Mouse (Mus musculus): ENCODE results near the gene Plxnd1. TPM values are rescaled to one million over a fixed set of nuclear protein-coding genes. Genes with fewer than 3 reads are reported as not detected.
A peak's percentile ranks its signal among the peaks of the same experiment; 100 is the strongest.

Gene Plxnd1
- polyA plus RNA-seq (2012), result 0.11 and 0.18 TPM in 2 replicates

DNA sequence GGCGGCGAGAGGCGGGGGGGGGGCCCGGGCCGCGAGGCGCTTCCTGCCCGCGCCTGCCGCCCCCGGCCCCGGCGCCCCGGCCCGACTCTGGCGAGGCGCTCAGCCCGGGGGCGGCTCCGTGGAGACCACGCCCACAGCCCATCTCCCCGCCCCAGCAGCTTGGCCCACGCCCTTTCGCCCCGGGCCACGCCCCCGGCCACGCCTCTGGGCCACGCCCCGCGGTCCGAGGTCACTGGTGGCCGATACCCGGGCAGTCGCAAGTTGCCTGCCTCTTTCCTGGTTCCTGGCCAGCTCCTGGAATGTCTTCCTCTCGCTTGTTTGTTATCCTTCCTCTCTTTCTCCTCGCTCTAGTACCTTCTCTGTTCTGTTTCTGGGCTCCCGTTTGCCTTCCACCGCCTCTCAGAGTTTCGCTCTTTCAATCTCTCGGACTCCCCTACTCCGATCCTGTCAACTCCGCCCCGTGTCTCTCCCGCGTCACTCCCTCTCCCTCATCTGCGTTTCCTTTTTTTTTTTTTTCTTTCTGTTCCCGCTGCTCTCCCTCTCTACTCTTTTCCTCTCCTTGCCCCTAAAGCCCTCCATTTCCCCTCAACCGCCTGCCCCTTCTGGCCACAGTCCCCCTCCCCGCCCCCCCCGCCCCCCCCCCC is at the start of gene Plxnd1:
Gene Plxnd1, minus strand, starts transcription at position 129 of the 644 bp plus-strand sequence.
- peak within 1 kb of the TSS; percentile 63 for H3K4me3 ChIP-seq (replicated peaks)
- peaks cover 31% of the 10 kb centered on the region for H3K4me1 ChIP-seq (ENCODE audit: control insufficient read depth)
- peaks cover 75% of the 10 kb centered on the region for H3K27me3 ChIP-seq (ENCODE audit: control insufficient read depth)
- TF ChIP-seq TAL1 (IDR thresholded peaks at IDR 0.05; ENCODE audit: low read length), result no peak
- no peak for TF ChIP-seq GATA1 (IDR thresholded peaks at IDR 0.05; ENCODE audit: low read length)
- H3K36me3 ChIP-seq (ENCODE audit: control insufficient read depth), result no peaks in the 10 kb centered on the region
- peaks cover 11% of the 10 kb centered on the region; the same call in 1 of the 2 replicates for H3K9me3 ChIP-seq (ENCODE audit: control insufficient read depth, low read length)

DNA sequence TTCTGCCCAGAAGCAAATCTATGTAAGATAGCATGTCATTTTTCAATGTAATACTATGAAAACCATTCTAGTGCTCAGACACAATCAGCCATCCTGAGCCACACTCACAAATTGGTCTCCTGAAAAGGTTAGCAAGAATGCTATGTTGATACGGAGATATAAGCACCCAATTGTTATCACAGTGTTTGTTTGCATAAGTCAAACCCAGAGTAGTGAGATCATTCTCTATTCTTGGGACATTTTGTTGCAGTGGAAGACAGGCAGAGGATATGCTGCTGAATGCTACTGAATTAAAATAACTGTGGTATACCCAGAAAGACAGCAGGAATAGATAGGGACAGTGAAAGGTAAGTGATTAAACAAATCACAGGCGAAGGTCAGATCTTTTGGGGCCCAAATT is 49.2 kb upstream of the Plxnd1 start:
- TF ChIP-seq TAL1 (IDR thresholded peaks at IDR 0.05; ENCODE audit: low read length) (no peak), GATA1 (IDR thresholded peaks at IDR 0.05; ENCODE audit: low read length) (no peak)
- peaks cover 5% of the 10 kb centered on the region; the same call in 1 of the 2 replicates for H3K36me3 ChIP-seq (ENCODE audit: control insufficient read depth)
- H3K9me3 ChIP-seq (ENCODE audit: control insufficient read depth, low read length), result peaks cover 3% of the 10 kb centered on the region
- no peaks in the 10 kb centered on the region for H3K27me3 ChIP-seq (ENCODE audit: control insufficient read depth)
- no peak overlapping the region for H3K4me3 ChIP-seq (replicated peaks)
- peaks cover 2% of the 10 kb centered on the region for H3K4me1 ChIP-seq (ENCODE audit: control insufficient read depth)

DNA sequence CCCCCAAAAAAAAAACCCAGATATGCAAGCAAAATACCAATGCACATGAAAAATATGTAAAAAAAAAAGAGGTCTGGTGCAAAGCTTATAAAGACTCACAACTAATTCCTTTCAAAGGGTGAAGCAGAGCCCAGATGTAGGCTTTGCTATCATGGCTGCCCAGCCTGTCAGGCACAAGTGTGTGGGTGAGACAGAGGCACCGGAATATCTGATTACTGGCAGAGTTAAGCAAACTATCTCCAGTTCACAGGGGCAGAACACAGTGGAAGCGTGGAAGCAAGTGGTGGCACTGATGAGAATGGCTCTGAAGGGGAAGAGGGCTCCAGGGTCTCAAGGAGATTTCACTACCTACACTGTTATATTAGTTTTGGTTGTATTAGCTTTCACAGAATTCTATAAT is 43.4 kb upstream of the Plxnd1 start:
- H3K9me3 ChIP-seq (ENCODE audit: control insufficient read depth, low read length), result peaks cover 3% of the 10 kb centered on the region
- peaks cover 10% of the 10 kb centered on the region for H3K4me1 ChIP-seq (ENCODE audit: control insufficient read depth)
- H3K4me3 ChIP-seq (replicated peaks), result no peak overlapping the region
- H3K27me3 ChIP-seq (ENCODE audit: control insufficient read depth), result no peaks in the 10 kb centered on the region
- peaks cover 5% of the 10 kb centered on the region; the same call in 1 of the 2 replicates for H3K36me3 ChIP-seq (ENCODE audit: control insufficient read depth)
- no peak for TF ChIP-seq TAL1 (IDR thresholded peaks at IDR 0.05; ENCODE audit: low read length)

DNA sequence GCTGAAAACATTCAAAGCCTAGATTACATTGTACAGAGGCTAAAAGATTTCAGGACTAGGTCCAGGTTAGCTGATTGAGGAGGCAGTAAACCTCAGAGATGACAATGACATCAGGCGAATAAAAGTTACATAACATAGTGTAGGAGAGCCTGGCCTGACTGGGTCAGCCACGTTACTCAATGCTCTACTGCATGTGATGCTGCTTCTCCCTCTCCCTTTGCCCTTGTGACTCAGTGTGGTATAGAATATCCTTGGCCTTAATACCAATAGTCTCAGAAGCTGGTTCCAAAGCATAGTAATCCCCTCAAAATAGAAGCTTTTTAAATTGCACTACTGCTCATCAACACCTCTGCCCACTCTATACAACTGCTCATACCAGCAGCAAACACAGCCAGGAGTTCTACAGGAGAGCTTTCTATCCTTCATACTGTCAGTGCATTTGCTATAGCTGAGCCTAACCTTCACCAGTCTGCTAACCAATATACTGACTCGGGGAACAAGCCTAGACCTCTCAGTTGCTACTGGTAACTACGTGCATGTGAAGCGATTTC is 42.6 kb upstream of the Plxnd1 start:
- H3K36me3 ChIP-seq (ENCODE audit: control insufficient read depth), result no peaks in the 10 kb centered on the region
- H3K4me1 ChIP-seq (ENCODE audit: control insufficient read depth), result peaks cover 10% of the 10 kb centered on the region
- TF ChIP-seq GATA1 (IDR thresholded peaks at IDR 0.05; ENCODE audit: low read length), result no peak
- TF ChIP-seq TAL1 (IDR thresholded peaks at IDR 0.05; ENCODE audit: low read length), result no peak
- H3K9me3 ChIP-seq (ENCODE audit: control insufficient read depth, low read length), result no peaks in the 10 kb centered on the region
- H3K27me3 ChIP-seq (ENCODE audit: control insufficient read depth), result no peaks in the 10 kb centered on the region
- H3K4me3 ChIP-seq (replicated peaks), result no peak overlapping the region

DNA sequence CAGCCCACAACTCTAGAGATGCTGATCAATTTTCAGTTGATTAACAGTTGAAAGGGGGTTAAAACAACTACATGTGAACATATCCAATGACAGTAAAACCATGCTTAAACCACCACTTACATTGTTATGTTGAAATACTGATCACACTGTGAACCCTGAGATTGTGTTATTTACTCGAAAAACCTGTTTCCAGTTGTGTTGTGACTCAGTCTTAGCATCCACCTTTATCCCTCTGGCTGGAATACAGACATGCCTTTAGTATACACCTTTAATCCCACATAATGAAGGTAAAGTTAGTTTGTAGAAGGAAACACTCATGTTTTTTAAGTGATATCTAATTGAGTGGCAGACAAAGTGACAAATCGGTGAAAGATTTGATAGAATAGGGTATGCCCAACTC is 41.8 kb upstream of the Plxnd1 start:
- Histone ChIP-seq H3K27me3 (ENCODE audit: control insufficient read depth) (no peaks in the 10 kb centered on the region), H3K4me1 (ENCODE audit: control insufficient read depth) (peaks cover 12% of the 10 kb centered on the region), H3K36me3 (ENCODE audit: control insufficient read depth) (no peaks in the 10 kb centered on the region), H3K4me3 (replicated peaks) (no peak overlapping the region), H3K9me3 (ENCODE audit: control insufficient read depth, low read length) (no peaks in the 10 kb centered on the region)
- TF ChIP-seq TAL1 (IDR thresholded peaks at IDR 0.05; ENCODE audit: low read length) (no peak), GATA1 (IDR thresholded peaks at IDR 0.05; ENCODE audit: low read length) (no peak)

DNA sequence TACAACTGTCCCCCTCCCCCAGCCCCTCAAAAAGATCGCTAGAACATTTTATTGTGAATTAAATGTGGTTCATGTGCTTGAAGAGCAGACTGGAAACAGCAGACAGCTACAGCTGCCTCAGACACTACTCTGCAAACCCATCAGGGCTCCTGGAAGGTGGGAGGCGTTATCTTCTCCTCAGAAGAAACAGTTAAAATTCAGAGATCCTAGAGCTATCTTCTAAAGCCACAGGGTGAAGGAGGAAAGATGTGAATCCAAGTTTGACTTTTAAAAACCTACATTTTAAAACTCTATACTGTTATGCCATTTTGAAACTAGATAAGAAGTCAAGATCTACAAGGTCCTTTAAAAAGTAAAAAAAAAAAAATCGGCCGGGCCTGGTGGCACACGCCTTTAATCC is 36.2 kb upstream of the Plxnd1 start:
- H3K4me3 ChIP-seq (replicated peaks), result no peak overlapping the region
- H3K9me3 ChIP-seq (ENCODE audit: control insufficient read depth, low read length), result no peaks in the 10 kb centered on the region
- H3K27me3 ChIP-seq (ENCODE audit: control insufficient read depth), result no peaks in the 10 kb centered on the region
- TF ChIP-seq GATA1 (IDR thresholded peaks at IDR 0.05; ENCODE audit: low read length) (no peak), TAL1 (IDR thresholded peaks at IDR 0.05; ENCODE audit: low read length) (no peak)
- no peaks in the 10 kb centered on the region for H3K36me3 ChIP-seq (ENCODE audit: control insufficient read depth)
- peaks cover 2% of the 10 kb centered on the region for H3K4me1 ChIP-seq (ENCODE audit: control insufficient read depth)

DNA sequence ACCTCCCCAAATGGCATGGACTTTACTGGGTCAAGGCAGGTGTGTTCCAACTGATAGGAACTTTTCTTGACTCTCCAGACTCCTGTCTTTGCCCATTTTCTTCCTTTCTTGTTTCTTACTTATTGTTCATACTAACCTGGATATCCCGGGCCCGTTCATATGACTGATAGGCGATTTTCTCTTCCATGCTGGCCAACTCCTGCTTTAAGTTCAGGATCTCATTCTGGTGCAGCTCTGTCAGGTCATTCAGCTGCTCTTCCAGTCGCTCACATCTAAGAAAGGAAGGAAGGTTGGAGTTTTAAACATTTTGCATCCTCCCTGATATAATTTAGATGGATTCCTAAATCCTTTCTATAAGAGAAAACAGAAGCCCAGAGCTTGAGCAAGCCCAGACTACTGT is 29.9 kb upstream of the Plxnd1 start:
- TF ChIP-seq GATA1 (IDR thresholded peaks at IDR 0.05; ENCODE audit: low read length), result no peak
- no peak for TF ChIP-seq TAL1 (IDR thresholded peaks at IDR 0.05; ENCODE audit: low read length)

DNA sequence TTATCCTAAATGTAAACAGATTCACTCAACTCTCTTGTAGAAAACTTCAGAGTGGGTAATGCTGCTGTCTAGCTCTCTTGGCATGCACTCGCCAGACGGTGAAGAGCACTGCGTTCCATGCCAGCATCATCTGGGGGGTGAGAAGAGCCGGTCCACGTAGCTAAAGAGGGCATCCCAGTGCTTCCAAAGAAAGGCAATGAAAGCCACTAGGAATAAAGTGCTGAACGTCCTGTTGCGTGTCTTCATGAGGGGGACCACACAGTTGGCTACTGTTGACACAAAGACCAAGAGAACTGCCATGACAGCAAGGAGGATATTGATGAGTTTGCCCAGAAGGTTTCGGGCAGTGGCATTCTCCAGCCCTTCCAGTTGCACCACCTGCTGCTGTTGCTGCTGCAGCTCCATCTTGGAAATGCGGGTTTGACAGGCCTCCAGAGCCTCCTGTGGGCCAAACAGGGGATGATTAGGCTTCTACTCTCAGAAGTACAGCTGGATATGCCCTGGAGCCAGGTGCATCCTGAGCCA is 27.2 kb upstream of the Plxnd1 start:
- no peaks in the 10 kb centered on the region; the same call in 1 of the 2 replicates for H3K27me3 ChIP-seq (ENCODE audit: control insufficient read depth)
- H3K9me3 ChIP-seq (ENCODE audit: control insufficient read depth, low read length), result peaks cover 8% of the 10 kb centered on the region
- TF ChIP-seq GATA1 (IDR thresholded peaks at IDR 0.05; ENCODE audit: low read length) (no peak; the same call in 1 of the 2 replicates), TAL1 (IDR thresholded peaks at IDR 0.05; ENCODE audit: low read length) (0 out of 3 replicates have a peak, but pooled peaks have one; percentile 16)
- peaks cover 4% of the 10 kb centered on the region; the same call in 1 of the 2 replicates for H3K36me3 ChIP-seq (ENCODE audit: control insufficient read depth)
- H3K4me3 ChIP-seq (replicated peaks), result no peak overlapping the region
- no peaks in the 10 kb centered on the region for H3K4me1 ChIP-seq (ENCODE audit: control insufficient read depth)

More for the DNA sequence above, 29.9 kb upstream of the Plxnd1 start:
- Histone ChIP-seq H3K9me3 (ENCODE audit: control insufficient read depth, low read length) (peaks cover 8% of the 10 kb centered on the region), H3K27me3 (ENCODE audit: control insufficient read depth) (no peaks in the 10 kb centered on the region; the same call in 1 of the 2 replicates), H3K4me1 (ENCODE audit: control insufficient read depth) (no peaks in the 10 kb centered on the region), H3K4me3 (replicated peaks) (no peak overlapping the region), H3K36me3 (ENCODE audit: control insufficient read depth) (peaks cover 4% of the 10 kb centered on the region; the same call in 1 of the 2 replicates)

DNA sequence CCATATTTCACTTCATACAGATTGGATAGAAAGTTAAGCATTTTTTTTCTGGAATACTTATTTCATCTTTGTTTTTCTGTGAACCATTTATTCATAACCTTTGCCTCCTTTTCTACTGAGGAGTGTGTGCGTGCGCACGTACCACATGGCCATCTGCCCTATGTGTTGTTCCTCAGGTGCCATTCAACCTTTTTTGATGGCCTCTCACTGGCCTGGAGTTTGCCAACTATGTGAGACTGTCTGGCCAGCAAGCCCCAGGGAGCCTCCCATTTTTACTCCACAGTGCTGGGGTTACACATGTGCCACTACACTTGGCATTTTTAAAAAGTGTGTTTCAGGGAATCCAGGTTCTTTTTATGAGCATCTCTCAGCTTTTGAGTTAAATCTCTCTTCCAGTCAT is 21.1 kb upstream of the Plxnd1 start:
- TF ChIP-seq TAL1 (IDR thresholded peaks at IDR 0.05; ENCODE audit: low read length) (no peak), GATA1 (IDR thresholded peaks at IDR 0.05; ENCODE audit: low read length) (no peak)
- Histone ChIP-seq H3K36me3 (ENCODE audit: control insufficient read depth) (peaks cover 2% of the 10 kb centered on the region; the same call in 1 of the 2 replicates), H3K27me3 (ENCODE audit: control insufficient read depth) (no peaks in the 10 kb centered on the region), H3K4me3 (replicated peaks) (no peak overlapping the region), H3K9me3 (ENCODE audit: control insufficient read depth, low read length) (no peaks in the 10 kb centered on the region), H3K4me1 (ENCODE audit: control insufficient read depth) (no peaks in the 10 kb centered on the region)
